ENCODE assay signal across 22 mouse cellular contexts in genomic region chr5:14267400-14267799, GRCm38 (mm10).
DNase-seq lines count a peak whose midpoint lies in the region; ATAC-seq and TF ChIP-seq lines count a peak whose summit lies in the region.
"Had no signal": no experiment of that assay in that cellular context is flagged by ENCODE, and none has a peak within 500 bp of the region (broad histone marks: within the 10 kb centered on the region; RNA-seq: fewer than 3 reads in every experiment).

No protein-coding gene starts in this region.

- no peak for TF ChIP-seq CTCF in forebrain, postnatal 0 days (IDR thresholded peaks at IDR 0.05; ENCODE audit: low read depth)

- no peak overlapping the region for H3K9ac ChIP-seq in forebrain, postnatal 0 days

- H3K4me3 ChIP-seq in forebrain, postnatal 0 days (ENCODE audit: low read depth, low read length): no peak overlapping the region
- H3K4me3 ChIP-seq in forebrain, embryonic 10.5 days: no peak overlapping the region

- no peaks in the 10 kb centered on the region for H3K4me1 ChIP-seq in forebrain, postnatal 0 days (ENCODE audit: insufficient read depth)
- no peaks in the 10 kb centered on the region for H3K4me1 ChIP-seq in forebrain, embryonic 10.5 days

- no peaks in the 10 kb centered on the region for H3K9me3 ChIP-seq in forebrain, postnatal 0 days (ENCODE audit: low read length)
- no peaks in the 10 kb centered on the region for H3K9me3 ChIP-seq in forebrain, embryonic 10.5 days
- H3K9me3 ChIP-seq: G1E had no signal

- no peak overlapping the region for H3K27ac ChIP-seq in forebrain, postnatal 0 days (ENCODE audit: low read depth, low read length)
- H3K27ac ChIP-seq in forebrain, embryonic 10.5 days: no peak overlapping the region

- no peak overlapping the region for H3K4me2 ChIP-seq in forebrain, postnatal 0 days (ENCODE audit: low read depth)

- 72% methylated on average over 2 of the region's 2 CpGs for WGBS in forebrain, postnatal 0 days
- 81% methylated on average over 2 of the region's 2 CpGs for WGBS in forebrain, embryonic 10.5 days

- no peaks in the 10 kb centered on the region for H3K36me3 ChIP-seq in forebrain, postnatal 0 days (ENCODE audit: insufficient read depth)
- no peaks in the 10 kb centered on the region for H3K36me3 ChIP-seq in forebrain, embryonic 10.5 days (replicated peaks)
- H3K36me3 ChIP-seq: G1E had no signal

- H3K27me3 ChIP-seq in forebrain, postnatal 0 days (ENCODE audit: insufficient read depth, low read length): no peaks in the 10 kb centered on the region
- no peaks in the 10 kb centered on the region for H3K27me3 ChIP-seq in forebrain, embryonic 10.5 days (ENCODE audit: poor library complexity, severe bottlenecking)
- H3K27me3 ChIP-seq: CH12.LX had no signal

- peak; percentile 81 for ATAC-seq in forebrain, postnatal 0 days
- peak; percentile 78 for ATAC-seq in frontal cortex, adult (ENCODE audit: low TSS enrichment)
- ATAC-seq: activated CD4-positive, CD25-positive, alpha-beta regulatory T cell, adult 4 months; CD4-positive, CD25-positive, alpha-beta regulatory T cell, adult 4 months; Patski had no signal

- DNase-seq in cerebellum, postnatal 10 days: peak; percentile 10 to 13
- DNase-seq in cerebellum, adult 18-20 months: no peak
- peak; percentile 3 for DNase-seq in forebrain, postnatal 0 days
- DNase-seq in forebrain, embryonic 10.5 days (ENCODE audit: extremely low spot score, low spot score): no peak
- DNase-seq in frontal cortex, postnatal 14 days (ENCODE audit: low spot score in 2 of 2): no peak
- peak; percentile 41 for DNase-seq in brain, adult 2 months (ENCODE audit: low read depth, low spot score)
- DNase-seq in left cerebral cortex, postnatal 4 days: no peak
- DNase-seq: adrenal gland, adult 2 months; adrenal gland, adult 8-10 months; adrenal gland, postnatal 10 days; adrenal gland, postnatal 14 days; adrenal gland, postnatal 25 days; adrenal gland, postnatal 36 days; B cell, adult 2 months; cerebellum, adult 11 months; cerebellum, adult 11-12 months had no signal

- intact Hi-C loops in left cerebral cortex, postnatal 4 days (cut with DNase I): no loop called here

Comparison
In these comparisons a context has a peak if more than half of its experiments do, and no peak if none do; other contexts are left out.
1. DNase-seq: peak in cerebellum, postnatal 10 days (2 of 2), forebrain, postnatal 0 days (single experiment) and brain, adult 2 months (single experiment); none in cerebellum, adult 18-20 months (0 of 2), forebrain, embryonic 10.5 days (single experiment), frontal cortex, postnatal 14 days (0 of 2) and left cerebral cortex, postnatal 4 days (single experiment).